Mouse (Mus musculus): Measurements from ENCODE around the gene Plxnd1. TPM values are rescaled to one million over a fixed set of nuclear protein-coding genes. Genes with fewer than 3 reads are reported as not detected.

The Plxnd1 gene
- total and polyA plus RNA-seq, 3 experiments, result 27.7 to 73.8 (median 63.2) TPM

- no peak for TF ChIP-seq GABPA (IDR thresholded peaks at IDR 0.05; ENCODE audit: insufficient replicate concordance, low read depth, low read length)
- TF ChIP-seq MAZ (IDR thresholded peaks at IDR 0.05; ENCODE audit: low read depth, low read length), result no peak
- TF ChIP-seq HCFC1 (IDR thresholded peaks at IDR 0.05; ENCODE audit: low read depth, low read length), result no peak
- no peak for TF ChIP-seq MAFK (IDR thresholded peaks at IDR 0.05; ENCODE audit: insufficient replicate concordance, low read length)
- no peak for TF ChIP-seq USF2 (conservative IDR thresholded peaks at IDR 0.05; ENCODE audit: low read depth, low read length)
- TF ChIP-seq ZNF384 (IDR thresholded peaks at IDR 0.05; ENCODE audit: low read depth, low read length), result no peak
- no peak for TF ChIP-seq UBTF (IDR thresholded peaks at IDR 0.05; ENCODE audit: low read depth, low read length)
- no peak for TF ChIP-seq USF1 (IDR thresholded peaks at IDR 0.05; ENCODE audit: low read depth, low read length)
- TF ChIP-seq E2F4 (IDR thresholded peaks at IDR 0.05; ENCODE audit: insufficient replicate concordance, low read depth, low read length), result no peak
- no peak for TF ChIP-seq KAT2A (IDR thresholded peaks at IDR 0.05; ENCODE audit: insufficient replicate concordance, low read length)
- no peak for TF ChIP-seq MAX (IDR thresholded peaks at IDR 0.05; ENCODE audit: low read length)
- TF ChIP-seq TCF12 (IDR thresholded peaks at IDR 0.05; ENCODE audit: low read depth, low read length), result no peak
- no peak for TF ChIP-seq ELF1 (IDR thresholded peaks at IDR 0.05; ENCODE audit: low read depth, low read length)
- TF ChIP-seq JUND (conservative IDR thresholded peaks at IDR 0.05; ENCODE audit: low read depth, low read length), result no peak
- TF ChIP-seq CTCF (conservative IDR thresholded peaks at IDR 0.05 in 1 of 2, IDR thresholded peaks at IDR 0.05 in 1 of 2; ENCODE audit: low read depth in 2 of 2, low read length in 2 of 2), result no peak
- TF ChIP-seq ZMIZ1 (IDR thresholded peaks at IDR 0.05; ENCODE audit: low read depth, low read length), result no peak
- Histone ChIP-seq H3K4me2 (ENCODE audit: insufficient read depth, low read depth, poor library complexity, severe bottlenecking) (no peak overlapping the region), H3K4me1 (ENCODE audit: control insufficient read depth in 1 of 2, insufficient read depth in 2 of 2) (0 out of 4 replicates have a peak, but pooled peaks cover 0 to 2% of the 10 kb centered on the region in 2 experiments), H3K36me3 (replicated peaks in 1 of 2; ENCODE audit: control insufficient read depth in 1 of 2, insufficient read depth in 1 of 2, low read length in 1 of 2) (peaks cover 0 to 20% of the 10 kb centered on the region in 2 experiments), H3K9ac (ENCODE audit: insufficient read depth, low read depth) (no peak overlapping the region), H3K79me2 (replicated peaks; ENCODE audit: control insufficient read depth, extremely low read depth, insufficient read depth, poor library complexity, severe bottlenecking) (no peaks in the 10 kb centered on the region), H3K27me3 (replicated peaks) (no peaks in the 10 kb centered on the region), H3K27ac (ENCODE audit: insufficient read depth, low read depth) (no peak overlapping the region), H3K9me3 (replicated peaks; ENCODE audit: low read length) (peaks cover 4% of the 10 kb centered on the region), H3K4me3 (replicated peaks in 1 of 3; ENCODE audit: low read depth in 2 of 3, low read length in 2 of 3, poor library complexity in 1 of 3) (no peak overlapping the region)
- no peak for DNase-seq (ENCODE audit: extremely low read depth)
- in situ Hi-C loops (cut with MboI; ENCODE audit: low pct_ligation_motif_present, low pct_unique_long_range_greater_than_20kb, low sequenced_read_pairs), result loop anchor here (5.0 to 25.0 kb wide), 3 partner anchors 110 to 590 kb away; no protein-coding TSS in a partner anchor
- dilution Hi-C loops (cut with MboI; ENCODE audit: extremely low pct_ligation_motif_present, extremely low pct_unique_long_range_greater_than_20kb, low sequenced_read_pairs), result no loop called here
These were observed 27.2 kb upstream of the Plxnd1 start for GRCm38 (mm10) chr6:116021961-116022485.

GRCm38 (mm10) chr6:116015902-116016301 lies 21.1 kb upstream of the Plxnd1 start:
- Histone ChIP-seq H3K4me3 (replicated peaks in 1 of 3; ENCODE audit: low read depth in 2 of 3, low read length in 2 of 3, poor library complexity in 1 of 3) (no peak overlapping the region), H3K4me2 (ENCODE audit: insufficient read depth, low read depth, poor library complexity, severe bottlenecking) (no peak overlapping the region), H3K9ac (ENCODE audit: insufficient read depth, low read depth) (no peak overlapping the region), H3K27ac (ENCODE audit: insufficient read depth, low read depth) (no peak overlapping the region), H3K9me3 (replicated peaks; ENCODE audit: low read length) (no peaks in the 10 kb centered on the region), H3K27me3 (replicated peaks) (no peaks in the 10 kb centered on the region), H3K36me3 (replicated peaks in 1 of 2; ENCODE audit: control insufficient read depth in 1 of 2, insufficient read depth in 1 of 2, low read length in 1 of 2) (peaks cover 0 to 7% of the 10 kb centered on the region in 2 experiments), H3K79me2 (replicated peaks; ENCODE audit: control insufficient read depth, extremely low read depth, insufficient read depth, poor library complexity, severe bottlenecking) (no peaks in the 10 kb centered on the region), H3K4me1 (ENCODE audit: control insufficient read depth in 1 of 2, insufficient read depth in 2 of 2) (peaks cover 0 to 22% of the 10 kb centered on the region in 2 experiments; a peak in 1 of 4 replicates)
- TF ChIP-seq NRF1 (IDR thresholded peaks at IDR 0.05; ENCODE audit: low read depth, low read length) (no peak), E2F4 (IDR thresholded peaks at IDR 0.05; ENCODE audit: insufficient replicate concordance, low read depth, low read length) (no peak), NELFE (IDR thresholded peaks at IDR 0.05; ENCODE audit: low read depth, low read length) (no peak)
- DNase-seq (ENCODE audit: extremely low read depth), result no peak
- in situ Hi-C loops (cut with MboI; ENCODE audit: low pct_ligation_motif_present, low pct_unique_long_range_greater_than_20kb, low sequenced_read_pairs) (loop anchor here (25.0 kb wide), 2 partner anchors 396 to 596 kb away; no protein-coding TSS in a partner anchor), dilution Hi-C loops (cut with MboI; ENCODE audit: extremely low pct_ligation_motif_present, extremely low pct_unique_long_range_greater_than_20kb, low sequenced_read_pairs) (no loop called here)

Data from CH12.LX (cell line).